Mouse (Mus musculus): ENCODE data around the gene Ptprd. TPM values are rescaled to one million over a fixed set of nuclear protein-coding genes. Genes with fewer than 3 reads are reported as not detected.
A peak's percentile ranks its signal among the peaks of the same experiment; 100 is the strongest.

The Ptprd gene
- polyA plus RNA-seq, 1 experiment from 2014 or later = 145 TPM

GRCm38 (mm10) chr4:77586222-77586621 lies 625.5 kb downstream of the Ptprd start:
- WGBS = 91% methylated on average over 1 of the region's 1 CpGs
- Histone ChIP-seq H3K9ac (replicated peaks; ENCODE audit: low read depth, low read length) (no peak overlapping the region), H3K27ac (ENCODE audit: low read depth, low read length) (no peak overlapping the region), H3K27me3 (ENCODE audit: control insufficient read depth, insufficient read depth, low read length) (no peaks in the 10 kb centered on the region), H3K4me1 (ENCODE audit: control insufficient read depth, insufficient read depth, low read length) (no peaks in the 10 kb centered on the region), H3K9me3 (ENCODE audit: control insufficient read depth, low read length) (no peaks in the 10 kb centered on the region), H3K36me3 (ENCODE audit: control insufficient read depth, insufficient read depth, low read length) (no peaks in the 10 kb centered on the region), H3K4me2 (ENCODE audit: low read depth, low read length) (no peak overlapping the region), H3K4me3 (ENCODE audit: low read depth, low read length) (no peak overlapping the region)
- no peak for ATAC-seq (ENCODE audit: low read depth)

DNA sequence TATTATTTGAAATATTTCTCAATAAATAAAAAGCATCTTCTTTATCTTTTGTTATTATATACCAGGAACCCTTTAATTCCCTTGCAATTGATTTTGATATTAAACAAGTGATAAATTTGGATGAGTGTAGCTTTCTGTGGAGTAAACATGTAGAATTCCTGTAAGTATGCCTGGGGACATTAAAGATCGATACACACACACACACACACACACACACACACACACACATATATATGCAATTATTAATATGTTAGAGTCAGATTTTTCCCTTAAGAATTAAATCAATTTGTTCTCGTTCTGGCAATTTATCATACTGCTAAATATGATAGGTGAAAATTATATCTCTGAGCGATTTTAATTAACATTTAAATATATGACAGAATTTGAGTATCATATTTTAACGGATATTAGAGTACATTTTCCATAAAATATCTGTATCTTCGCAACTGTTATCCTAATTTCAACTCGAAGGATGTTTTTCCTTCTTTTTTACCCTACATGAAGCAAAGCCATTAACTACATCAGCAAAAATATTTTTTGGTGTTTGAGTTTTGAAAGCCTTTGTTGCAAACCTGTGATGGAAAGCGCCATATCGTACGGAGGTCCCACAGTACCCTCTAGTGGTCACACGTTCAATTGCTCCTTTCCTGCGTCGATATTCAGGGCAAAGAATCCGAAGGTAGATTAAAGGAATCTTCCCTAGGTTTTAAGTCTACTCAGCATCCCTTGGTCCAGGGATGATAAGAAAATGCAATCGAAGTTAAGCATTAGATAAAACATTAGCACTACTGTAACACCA lies 653.2 kb downstream of the Ptprd start:
- Histone ChIP-seq H3K27me3 (ENCODE audit: control insufficient read depth, insufficient read depth, low read length) (no peaks in the 10 kb centered on the region), H3K9ac (replicated peaks; ENCODE audit: low read depth, low read length) (no peak overlapping the region), H3K4me1 (ENCODE audit: control insufficient read depth, insufficient read depth, low read length) (no peaks in the 10 kb centered on the region), H3K4me2 (ENCODE audit: low read depth, low read length) (no peak overlapping the region), H3K27ac (ENCODE audit: low read depth, low read length) (no peak overlapping the region), H3K36me3 (ENCODE audit: control insufficient read depth, insufficient read depth, low read length) (no peaks in the 10 kb centered on the region), H3K9me3 (ENCODE audit: control insufficient read depth, low read length) (no peaks in the 10 kb centered on the region), H3K4me3 (ENCODE audit: low read depth, low read length) (no peak overlapping the region)
- ATAC-seq (ENCODE audit: low read depth) = peak; percentile 76
- 19% methylated on average over 14 of the region's 14 CpGs for WGBS

DNA sequence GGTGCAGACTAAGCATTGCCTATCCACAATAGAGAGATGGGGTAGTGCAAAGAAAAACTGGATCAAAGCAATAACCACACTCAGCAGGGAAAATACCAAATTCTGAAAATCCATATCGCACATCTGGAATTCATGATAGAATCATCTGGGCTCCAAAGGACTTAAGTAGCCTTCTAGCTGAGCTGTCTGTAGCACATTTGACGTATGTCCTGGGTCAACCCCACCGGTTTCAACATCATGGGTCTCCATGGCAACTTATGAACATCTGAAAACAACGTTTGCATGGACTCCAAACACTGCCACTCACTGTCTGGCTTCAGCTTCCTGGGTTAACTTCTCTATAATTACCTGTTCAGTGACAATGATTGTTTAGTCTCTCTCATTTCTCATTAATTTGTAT lies 655.9 kb downstream of the Ptprd start:
- Histone ChIP-seq H3K4me2 (ENCODE audit: low read depth, low read length) (no peak overlapping the region), H3K9me3 (ENCODE audit: control insufficient read depth, low read length) (no peaks in the 10 kb centered on the region), H3K9ac (replicated peaks; ENCODE audit: low read depth, low read length) (no peak overlapping the region), H3K4me3 (ENCODE audit: low read depth, low read length) (no peak overlapping the region), H3K4me1 (ENCODE audit: control insufficient read depth, insufficient read depth, low read length) (no peaks in the 10 kb centered on the region), H3K27me3 (ENCODE audit: control insufficient read depth, insufficient read depth, low read length) (no peaks in the 10 kb centered on the region), H3K36me3 (ENCODE audit: control insufficient read depth, insufficient read depth, low read length) (no peaks in the 10 kb centered on the region), H3K27ac (ENCODE audit: low read depth, low read length) (no peak overlapping the region)
- 71% methylated on average over 4 of the region's 4 CpGs for WGBS
- no peak for ATAC-seq (ENCODE audit: low read depth)

DNA sequence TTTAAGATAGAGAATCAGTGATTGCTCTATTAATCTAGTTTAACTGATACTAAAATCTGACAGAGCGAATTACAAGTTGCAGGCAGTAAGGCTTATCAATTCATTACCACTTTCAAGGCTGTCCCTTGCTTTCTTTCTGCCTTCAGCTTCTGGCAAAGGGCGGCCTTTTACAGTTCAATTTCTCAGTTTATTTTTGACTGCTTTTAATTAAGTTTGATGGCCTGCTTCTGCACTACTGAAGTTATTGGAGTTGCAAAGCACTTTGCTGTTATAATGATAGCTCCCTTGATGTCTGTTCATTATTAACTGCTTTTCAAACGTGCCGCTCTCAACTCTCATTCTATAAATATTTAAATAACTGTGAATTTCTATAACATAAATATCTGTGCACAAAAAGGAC lies 673.9 kb downstream of the Ptprd start:
- Histone ChIP-seq H3K27me3 (ENCODE audit: control insufficient read depth, insufficient read depth, low read length) (no peaks in the 10 kb centered on the region), H3K9me3 (ENCODE audit: control insufficient read depth, low read length) (no peaks in the 10 kb centered on the region), H3K27ac (ENCODE audit: low read depth, low read length) (no peak overlapping the region), H3K4me2 (ENCODE audit: low read depth, low read length) (no peak overlapping the region), H3K36me3 (ENCODE audit: control insufficient read depth, insufficient read depth, low read length) (no peaks in the 10 kb centered on the region), H3K9ac (replicated peaks; ENCODE audit: low read depth, low read length) (no peak overlapping the region), H3K4me1 (ENCODE audit: control insufficient read depth, insufficient read depth, low read length) (peaks cover 8% of the 10 kb centered on the region; the same call in 1 of the 2 replicates), H3K4me3 (ENCODE audit: low read depth, low read length) (no peak overlapping the region)
- peak; percentile 56 for ATAC-seq (ENCODE audit: low read depth)
- WGBS = 31% methylated on average over 4 of the region's 4 CpGs

DNA sequence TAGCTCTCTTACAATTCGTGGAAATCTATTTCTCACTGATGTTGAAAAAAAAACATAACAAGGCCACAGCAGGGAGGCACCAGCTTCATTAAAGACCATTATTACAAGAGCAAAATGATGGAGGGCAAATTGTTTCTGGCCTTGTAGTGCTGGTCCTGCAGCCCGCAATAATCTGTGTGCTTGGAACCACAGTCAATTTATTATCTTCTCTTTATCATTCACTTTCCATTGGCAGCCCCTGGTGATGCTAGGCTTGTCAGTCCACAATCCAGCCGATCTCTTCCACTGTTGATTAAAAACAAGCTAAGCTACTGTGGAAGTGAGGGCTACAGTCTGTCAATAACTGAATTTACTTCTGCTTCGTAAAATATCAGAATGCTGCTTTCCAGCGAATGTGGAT lies 674.4 kb downstream of the Ptprd start:
- ATAC-seq (ENCODE audit: low read depth) = peak; percentile 61
- Histone ChIP-seq H3K36me3 (ENCODE audit: control insufficient read depth, insufficient read depth, low read length) (no peaks in the 10 kb centered on the region), H3K27ac (ENCODE audit: low read depth, low read length) (no peak overlapping the region), H3K9ac (replicated peaks; ENCODE audit: low read depth, low read length) (no peak overlapping the region), H3K4me2 (ENCODE audit: low read depth, low read length) (no peak overlapping the region), H3K4me3 (ENCODE audit: low read depth, low read length) (no peak overlapping the region), H3K27me3 (ENCODE audit: control insufficient read depth, insufficient read depth, low read length) (no peaks in the 10 kb centered on the region), H3K4me1 (ENCODE audit: control insufficient read depth, insufficient read depth, low read length) (peaks cover 8% of the 10 kb centered on the region; the same call in 1 of the 2 replicates), H3K9me3 (ENCODE audit: control insufficient read depth, low read length) (no peaks in the 10 kb centered on the region)
- 28% methylated on average over 5 of the region's 5 CpGs for WGBS

GRCm38 (mm10) chr4:77535601-77536000 lies 676.2 kb downstream of the Ptprd start:
- Histone ChIP-seq H3K4me2 (ENCODE audit: low read depth, low read length) (no peak overlapping the region), H3K4me3 (ENCODE audit: low read depth, low read length) (no peak overlapping the region), H3K9ac (replicated peaks; ENCODE audit: low read depth, low read length) (no peak overlapping the region), H3K36me3 (ENCODE audit: control insufficient read depth, insufficient read depth, low read length) (no peaks in the 10 kb centered on the region), H3K9me3 (ENCODE audit: control insufficient read depth, low read length) (no peaks in the 10 kb centered on the region), H3K27ac (ENCODE audit: low read depth, low read length) (no peak overlapping the region), H3K27me3 (ENCODE audit: control insufficient read depth, insufficient read depth, low read length) (no peaks in the 10 kb centered on the region), H3K4me1 (ENCODE audit: control insufficient read depth, insufficient read depth, low read length) (peaks cover 8% of the 10 kb centered on the region; the same call in 1 of the 2 replicates)
- 80% methylated on average over 6 of the region's 6 CpGs for WGBS
- no peak; the same call in 1 of the 2 replicates for ATAC-seq (ENCODE audit: low read depth)

DNA sequence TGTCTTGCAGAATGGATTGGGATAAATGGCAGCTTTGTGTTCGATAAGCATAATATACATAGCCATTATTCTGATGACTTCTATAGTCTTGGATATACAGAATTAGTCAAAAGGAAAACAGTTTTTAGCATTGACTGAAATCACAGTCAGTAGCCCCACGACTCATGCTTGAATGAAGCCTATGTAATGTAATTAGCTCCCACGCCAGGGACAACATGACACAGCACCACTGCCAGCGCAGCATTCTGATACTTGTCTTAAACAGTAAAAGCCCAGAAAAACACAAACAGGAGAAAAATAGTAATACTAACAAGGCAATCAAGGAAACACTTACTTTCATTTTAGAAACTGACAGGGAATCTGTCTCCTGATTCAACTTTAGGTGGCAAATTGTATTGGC lies 677.2 kb downstream of the Ptprd start:
- H3K4me3 ChIP-seq (ENCODE audit: low read depth, low read length) = no peak overlapping the region
- H3K4me1 ChIP-seq (ENCODE audit: control insufficient read depth, insufficient read depth, low read length) = peaks cover 8% of the 10 kb centered on the region; the same call in 1 of the 2 replicates
- no peak overlapping the region for H3K9ac ChIP-seq (replicated peaks; ENCODE audit: low read depth, low read length)
- no peaks in the 10 kb centered on the region for H3K27me3 ChIP-seq (ENCODE audit: control insufficient read depth, insufficient read depth, low read length)
- no peaks in the 10 kb centered on the region for H3K36me3 ChIP-seq (ENCODE audit: control insufficient read depth, insufficient read depth, low read length)
- ATAC-seq (ENCODE audit: low read depth) = no peak
- H3K27ac ChIP-seq (ENCODE audit: low read depth, low read length) = no peak overlapping the region
- WGBS = 53% methylated on average over 4 of the region's 4 CpGs
- H3K9me3 ChIP-seq (ENCODE audit: control insufficient read depth, low read length) = no peaks in the 10 kb centered on the region
- no peak overlapping the region for H3K4me2 ChIP-seq (ENCODE audit: low read depth, low read length)

GRCm38 (mm10) chr4:77519166-77519565 lies 692.6 kb downstream of the Ptprd start:
- H3K36me3 ChIP-seq (ENCODE audit: control insufficient read depth, insufficient read depth, low read length) = no peaks in the 10 kb centered on the region
- H3K4me2 ChIP-seq (ENCODE audit: low read depth, low read length) = no peak overlapping the region
- ATAC-seq (ENCODE audit: low read depth) = peak; percentile 82; the same call in 1 of the 2 replicates
- H3K27ac ChIP-seq (ENCODE audit: low read depth, low read length) = no peak overlapping the region
- no peaks in the 10 kb centered on the region for H3K27me3 ChIP-seq (ENCODE audit: control insufficient read depth, insufficient read depth, low read length)
- no peak overlapping the region for H3K9ac ChIP-seq (replicated peaks; ENCODE audit: low read depth, low read length)
- no peak overlapping the region for H3K4me3 ChIP-seq (ENCODE audit: low read depth, low read length)
- H3K9me3 ChIP-seq (ENCODE audit: control insufficient read depth, low read length) = no peaks in the 10 kb centered on the region
- no peaks in the 10 kb centered on the region for H3K4me1 ChIP-seq (ENCODE audit: control insufficient read depth, insufficient read depth, low read length)
- WGBS = 31% methylated on average over 5 of the region's 5 CpGs

DNA sequence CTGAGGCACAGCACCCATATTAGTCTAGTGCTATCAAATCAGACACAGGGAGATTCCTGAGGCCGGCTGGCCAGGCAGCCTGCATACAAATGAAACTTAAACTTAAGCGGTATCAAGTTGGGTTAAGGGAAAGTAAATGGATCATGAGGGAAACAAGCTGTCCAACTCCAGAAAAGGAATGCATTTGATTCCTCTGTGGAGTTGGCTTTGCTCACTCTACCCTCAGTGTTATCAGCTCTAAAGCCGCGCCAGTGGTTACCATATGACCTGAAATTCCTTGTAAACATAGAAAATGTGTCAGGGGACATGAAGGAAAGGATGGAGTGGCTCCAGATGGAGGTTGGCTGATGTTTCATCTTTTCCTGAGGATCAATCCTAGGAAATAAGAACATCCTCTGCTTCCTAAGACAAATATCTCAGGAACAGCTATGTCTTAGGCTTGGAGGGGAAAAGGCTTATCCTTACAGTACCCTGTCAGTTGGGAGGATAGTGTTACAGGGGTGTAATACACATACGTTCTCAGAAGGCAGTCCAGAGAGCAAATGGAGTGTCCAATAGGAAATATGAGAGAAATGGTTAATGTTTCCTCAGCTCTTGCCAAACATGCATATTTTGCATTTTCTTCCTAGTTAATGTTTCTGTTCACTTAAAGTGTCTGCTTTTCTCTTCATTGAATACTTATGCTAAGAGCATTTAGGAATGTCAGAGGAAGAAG lies 697.7 kb downstream of the Ptprd start:
- Histone ChIP-seq H3K27ac (ENCODE audit: low read depth, low read length) (no peak overlapping the region), H3K9ac (replicated peaks; ENCODE audit: low read depth, low read length) (no peak overlapping the region), H3K4me3 (ENCODE audit: low read depth, low read length) (no peak overlapping the region), H3K36me3 (ENCODE audit: control insufficient read depth, insufficient read depth, low read length) (no peaks in the 10 kb centered on the region), H3K4me2 (ENCODE audit: low read depth, low read length) (no peak overlapping the region), H3K4me1 (ENCODE audit: control insufficient read depth, insufficient read depth, low read length) (no peaks in the 10 kb centered on the region), H3K27me3 (ENCODE audit: control insufficient read depth, insufficient read depth, low read length) (no peaks in the 10 kb centered on the region), H3K9me3 (ENCODE audit: control insufficient read depth, low read length) (no peaks in the 10 kb centered on the region)
- WGBS = 79% methylated on average over 5 of the region's 5 CpGs
- no peak for ATAC-seq (ENCODE audit: low read depth)

All from neural tube, embryonic 14.5 days (tissue).